Mouse (Mus musculus): ENCODE measurements around the gene Aqp7. TPM values are rescaled to one million over a fixed set of nuclear protein-coding genes. Genes with fewer than 3 reads are reported as not detected.
"Not testable (repeated sequence)": the region's sequence is repeated elsewhere in the genome, so short reads cannot be mapped to it uniquely, and the experiment has no call there.

Gene Aqp7
- polyA plus RNA-seq, 1 experiment from 2014 or later = not detected

GRCm38 (mm10) chr4:41087459-41088298, 39.7 kb upstream of the Aqp7 start:
- Histone ChIP-seq H3K9me3 (ENCODE audit: control insufficient read depth, low read length) (no peaks in the 10 kb centered on the region), H3K36me3 (replicated peaks; ENCODE audit: control insufficient read depth, insufficient read depth) (no peaks in the 10 kb centered on the region), H3K4me2 (replicated peaks) (no peak overlapping the region), H3K4me1 (replicated peaks; ENCODE audit: control insufficient read depth, insufficient read depth, low read length) (no peaks in the 10 kb centered on the region), H3K4me3 (replicated peaks; ENCODE audit: low read length) (no peak overlapping the region), H3K9ac (no peak overlapping the region), H3K27ac (no peak overlapping the region), H3K27me3 (ENCODE audit: control insufficient read depth, insufficient read depth, low read length) (no peaks in the 10 kb centered on the region)
- no peak for DNase-seq (ENCODE audit: low spot score)
- 86% methylated on average over 16 of the region's 16 CpGs for WGBS
- no peak for ATAC-seq (ENCODE audit: low FRiP score)

DNA sequence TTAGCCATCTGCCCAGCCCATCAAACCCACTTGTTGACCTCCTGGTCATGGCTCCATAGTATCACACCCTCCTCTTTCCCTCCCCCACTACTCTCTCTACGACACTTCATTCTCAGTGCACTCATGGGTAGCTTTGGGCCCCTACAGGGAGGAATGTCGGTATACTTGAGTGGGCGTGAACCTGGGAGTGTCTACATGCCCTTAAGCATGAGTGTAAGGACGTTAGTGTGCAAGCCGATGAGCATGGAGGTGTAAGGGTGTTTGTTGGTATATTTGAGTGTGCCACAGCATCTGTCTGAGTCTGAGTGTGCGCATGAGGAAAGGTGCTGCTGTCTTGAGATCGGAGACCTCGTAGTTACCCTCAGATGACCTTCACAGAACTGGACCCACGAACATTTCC, 39.0 kb upstream of the Aqp7 start:
- no peak for DNase-seq (ENCODE audit: low spot score)
- Histone ChIP-seq H3K9me3 (ENCODE audit: control insufficient read depth, low read length) (no peaks in the 10 kb centered on the region), H3K4me2 (replicated peaks) (no peak overlapping the region), H3K4me1 (replicated peaks; ENCODE audit: control insufficient read depth, insufficient read depth, low read length) (no peaks in the 10 kb centered on the region), H3K27ac (no peak overlapping the region), H3K4me3 (replicated peaks; ENCODE audit: low read length) (no peak overlapping the region), H3K27me3 (ENCODE audit: control insufficient read depth, insufficient read depth, low read length) (no peaks in the 10 kb centered on the region), H3K36me3 (replicated peaks; ENCODE audit: control insufficient read depth, insufficient read depth) (no peaks in the 10 kb centered on the region), H3K9ac (no peak overlapping the region)
- ATAC-seq (ENCODE audit: low FRiP score) = no peak
- 79% methylated on average over 9 of the region's 9 CpGs for WGBS

GRCm38 (mm10) chr4:41084819-41085218, 36.9 kb upstream of the Aqp7 start:
- no peaks in the 10 kb centered on the region for H3K9me3 ChIP-seq (ENCODE audit: control insufficient read depth, low read length)
- no peak for ATAC-seq (ENCODE audit: low FRiP score)
- WGBS = 90% methylated on average over 4 of the region's 4 CpGs

DNA sequence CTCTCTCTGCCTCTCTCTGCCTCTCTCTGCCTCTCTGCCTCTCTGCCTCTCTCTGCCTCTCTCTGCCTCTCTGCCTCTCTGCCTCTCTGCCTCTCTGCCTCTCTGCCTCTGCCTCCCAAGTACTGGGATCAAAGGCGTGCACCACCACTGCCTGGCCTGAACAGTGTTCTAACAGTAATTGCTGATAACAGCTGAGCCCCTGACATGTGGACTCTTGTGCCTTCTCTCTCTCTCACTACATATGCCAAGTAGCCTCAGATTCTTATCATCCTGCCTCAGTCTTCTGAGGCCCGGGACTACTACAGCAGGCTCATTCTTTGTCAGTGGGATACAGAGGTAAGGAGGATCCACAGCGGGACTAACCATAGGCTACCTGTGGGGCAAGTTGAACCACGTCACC, 34.9 kb upstream of the Aqp7 start:
- H3K27ac ChIP-seq; H3K4me1 ChIP-seq (replicated peaks; ENCODE audit: control insufficient read depth, insufficient read depth, low read length); H3K4me3 ChIP-seq (replicated peaks; ENCODE audit: low read length); H3K9me3 ChIP-seq (ENCODE audit: control insufficient read depth, low read length); H3K4me2 ChIP-seq (replicated peaks); DNase-seq (ENCODE audit: low spot score); H3K27me3 ChIP-seq (ENCODE audit: control insufficient read depth, insufficient read depth, low read length); H3K36me3 ChIP-seq (replicated peaks; ENCODE audit: control insufficient read depth, insufficient read depth); H3K9ac ChIP-seq; ATAC-seq (ENCODE audit: low FRiP score): not testable (repeated sequence)
- 77% methylated on average over 4 of the region's 4 CpGs for WGBS

More at GRCm38 (mm10) chr4:41084819-41085218, 36.9 kb upstream of the Aqp7 start:
- Histone ChIP-seq H3K4me3 (replicated peaks; ENCODE audit: low read length) (no peak overlapping the region), H3K36me3 (replicated peaks; ENCODE audit: control insufficient read depth, insufficient read depth) (no peaks in the 10 kb centered on the region), H3K9ac (no peak overlapping the region), H3K4me2 (replicated peaks) (no peak overlapping the region), H3K4me1 (replicated peaks; ENCODE audit: control insufficient read depth, insufficient read depth, low read length) (no peaks in the 10 kb centered on the region), H3K27ac (no peak overlapping the region), H3K27me3 (ENCODE audit: control insufficient read depth, insufficient read depth, low read length) (no peaks in the 10 kb centered on the region)
- DNase-seq (ENCODE audit: low spot score) = no peak

DNA sequence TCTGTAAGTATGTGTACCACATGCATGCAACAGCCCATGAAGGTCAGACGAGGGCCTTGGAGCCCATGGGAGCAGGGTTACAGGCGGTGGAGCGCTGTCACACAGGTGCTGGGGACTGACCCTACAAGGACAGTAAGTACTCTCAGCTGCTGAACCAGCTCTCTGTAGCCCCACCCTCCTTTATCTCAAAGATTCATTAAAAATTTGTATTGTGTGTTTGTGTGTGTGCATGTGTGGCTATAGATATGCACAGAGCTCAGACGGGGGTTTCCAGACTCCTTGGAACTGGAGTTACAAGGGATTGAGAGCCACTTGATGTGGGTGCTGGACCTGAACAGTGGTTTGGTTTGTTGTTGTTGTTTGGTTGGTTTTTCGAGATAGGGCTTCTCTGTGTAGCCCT, 33.8 kb upstream of the Aqp7 start:
- Histone ChIP-seq H3K27ac (no peak overlapping the region), H3K9me3 (ENCODE audit: control insufficient read depth, low read length) (no peaks in the 10 kb centered on the region)
- 76% methylated on average over 5 of the region's 5 CpGs for WGBS

DNA sequence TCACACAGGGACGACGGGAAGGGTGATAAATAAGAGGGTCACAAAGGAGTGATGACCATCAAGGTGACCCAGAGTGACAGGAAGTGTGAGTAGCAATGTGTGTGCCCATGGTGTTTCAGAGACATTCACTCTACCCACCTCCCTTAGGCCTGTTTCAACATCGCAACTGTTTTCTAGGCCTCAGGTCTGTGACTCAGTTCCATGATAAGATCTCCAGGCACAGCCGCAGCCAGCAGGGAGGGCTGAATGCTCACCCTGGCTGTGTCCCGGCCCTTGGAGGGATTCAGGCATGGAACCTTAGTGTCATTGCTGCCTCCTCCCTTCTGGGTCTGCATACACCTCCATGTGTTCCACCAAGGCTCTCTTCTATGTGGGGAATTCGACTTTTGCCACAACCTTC, 30.8 kb upstream of the Aqp7 start:
- DNase-seq (ENCODE audit: low spot score) = no peak
- Histone ChIP-seq H3K9me3 (ENCODE audit: control insufficient read depth, low read length) (no peaks in the 10 kb centered on the region), H3K4me1 (replicated peaks; ENCODE audit: control insufficient read depth, insufficient read depth, low read length) (no peaks in the 10 kb centered on the region), H3K36me3 (replicated peaks; ENCODE audit: control insufficient read depth, insufficient read depth) (no peaks in the 10 kb centered on the region), H3K27ac (no peak overlapping the region), H3K27me3 (ENCODE audit: control insufficient read depth, insufficient read depth, low read length) (no peaks in the 10 kb centered on the region), H3K4me3 (replicated peaks; ENCODE audit: low read length) (no peak overlapping the region), H3K9ac (no peak overlapping the region), H3K4me2 (replicated peaks) (no peak overlapping the region)
- no peak for ATAC-seq (ENCODE audit: low FRiP score)
- WGBS = 81% methylated on average over 6 of the region's 6 CpGs

More for the DNA sequence above, 33.8 kb upstream of the Aqp7 start:
- no peak overlapping the region for H3K9ac ChIP-seq
- H3K4me1 ChIP-seq (replicated peaks; ENCODE audit: control insufficient read depth, insufficient read depth, low read length) = no peaks in the 10 kb centered on the region
- ATAC-seq (ENCODE audit: low FRiP score) (no peak), DNase-seq (ENCODE audit: low spot score) (no peak)
- H3K36me3 ChIP-seq (replicated peaks; ENCODE audit: control insufficient read depth, insufficient read depth) = no peaks in the 10 kb centered on the region
- H3K4me3 ChIP-seq (replicated peaks; ENCODE audit: low read length) = no peak overlapping the region
- no peak overlapping the region for H3K4me2 ChIP-seq (replicated peaks)
- no peaks in the 10 kb centered on the region for H3K27me3 ChIP-seq (ENCODE audit: control insufficient read depth, insufficient read depth, low read length)

DNA sequence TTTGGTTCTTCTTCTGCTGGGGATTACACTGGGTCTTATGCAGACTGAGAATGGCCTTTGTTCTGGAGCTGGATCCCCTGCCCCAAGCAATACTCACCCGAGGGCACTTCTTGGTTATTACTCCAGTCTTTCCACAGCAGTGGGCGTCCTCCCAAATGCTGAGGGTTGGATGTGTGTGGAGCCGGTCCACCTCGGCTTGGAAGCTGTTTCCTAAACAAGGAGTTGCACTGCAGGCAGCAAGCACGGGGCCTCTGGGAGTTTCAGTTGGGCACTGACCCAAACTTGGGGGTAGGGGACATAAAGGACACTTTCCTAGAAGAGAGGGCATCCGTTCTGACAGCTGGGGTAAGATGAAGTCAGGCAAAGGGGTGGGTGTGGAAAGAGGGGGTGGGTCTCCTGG, 26.5 kb upstream of the Aqp7 start:
- H3K36me3 ChIP-seq (replicated peaks; ENCODE audit: control insufficient read depth, insufficient read depth) = no peaks in the 10 kb centered on the region
- H3K9me3 ChIP-seq (ENCODE audit: control insufficient read depth, low read length) = no peaks in the 10 kb centered on the region
- H3K4me1 ChIP-seq (replicated peaks; ENCODE audit: control insufficient read depth, insufficient read depth, low read length) = no peaks in the 10 kb centered on the region
- no peak for ATAC-seq (ENCODE audit: low FRiP score)
- H3K27me3 ChIP-seq (ENCODE audit: control insufficient read depth, insufficient read depth, low read length) = no peaks in the 10 kb centered on the region
- DNase-seq (ENCODE audit: low spot score) = no peak
- H3K9ac ChIP-seq = no peak overlapping the region
- WGBS = 74% methylated on average over 6 of the region's 6 CpGs
- no peak overlapping the region for H3K4me2 ChIP-seq (replicated peaks)
- H3K4me3 ChIP-seq (replicated peaks; ENCODE audit: low read length) = no peak overlapping the region
- no peak overlapping the region for H3K27ac ChIP-seq

DNA sequence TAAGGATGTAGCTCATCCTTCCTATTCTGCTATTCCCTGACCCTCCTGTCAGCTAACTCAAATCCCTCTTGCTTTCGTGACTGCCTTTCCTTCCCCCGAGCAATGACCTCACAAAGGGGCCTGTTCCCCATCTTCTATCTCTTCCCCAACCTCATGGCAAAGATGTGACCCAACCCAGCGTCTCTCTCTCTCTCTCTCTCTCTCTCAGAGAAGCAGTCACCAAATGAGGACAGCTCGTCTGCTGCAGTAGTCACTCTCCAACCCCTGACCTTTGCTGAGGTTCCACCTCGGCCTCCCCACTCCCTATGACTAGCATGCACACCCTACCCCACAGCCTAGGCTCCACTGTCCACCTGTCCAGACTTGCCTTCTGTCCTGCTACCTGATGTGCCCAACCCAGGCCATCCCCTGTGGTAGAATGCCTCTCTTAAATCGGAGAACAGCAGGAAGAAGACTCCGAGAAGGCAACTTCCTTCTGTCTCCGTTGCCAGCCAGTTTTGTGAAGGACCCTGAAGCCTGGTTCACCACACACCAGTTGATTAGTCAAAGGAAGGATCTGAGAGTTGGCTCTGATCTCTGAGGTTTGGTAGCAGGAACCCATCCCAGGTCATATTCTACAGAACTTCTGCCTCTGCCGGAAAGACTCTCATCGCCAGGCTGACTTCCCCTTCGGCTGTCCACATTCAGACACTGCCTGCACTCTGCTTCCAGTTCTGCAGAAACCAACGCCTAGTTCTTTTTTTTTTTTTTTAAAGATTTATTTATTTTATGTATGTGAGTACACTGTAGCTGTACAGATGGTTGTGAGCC, 25.3 kb upstream of the Aqp7 start:
- Histone ChIP-seq H3K27ac (no peak overlapping the region), H3K27me3 (ENCODE audit: control insufficient read depth, insufficient read depth, low read length) (no peaks in the 10 kb centered on the region), H3K9ac (no peak overlapping the region), H3K4me3 (replicated peaks; ENCODE audit: low read length) (no peak overlapping the region), H3K4me1 (replicated peaks; ENCODE audit: control insufficient read depth, insufficient read depth, low read length) (no peaks in the 10 kb centered on the region), H3K4me2 (replicated peaks) (no peak overlapping the region), H3K36me3 (replicated peaks; ENCODE audit: control insufficient read depth, insufficient read depth) (no peaks in the 10 kb centered on the region), H3K9me3 (ENCODE audit: control insufficient read depth, low read length) (no peaks in the 10 kb centered on the region)
- DNase-seq (ENCODE audit: low spot score) (no peak), ATAC-seq (ENCODE audit: low FRiP score) (no peak)
- 86% methylated on average over 12 of the region's 12 CpGs for WGBS

GRCm38 (mm10) chr4:41071500-41072429, 23.8 kb upstream of the Aqp7 start:
- Histone ChIP-seq H3K4me1 (replicated peaks; ENCODE audit: control insufficient read depth, insufficient read depth, low read length) (no peaks in the 10 kb centered on the region), H3K9ac (no peak overlapping the region), H3K4me2 (replicated peaks) (no peak overlapping the region), H3K4me3 (replicated peaks; ENCODE audit: low read length) (no peak overlapping the region), H3K27ac (no peak overlapping the region), H3K36me3 (replicated peaks; ENCODE audit: control insufficient read depth, insufficient read depth) (no peaks in the 10 kb centered on the region), H3K27me3 (ENCODE audit: control insufficient read depth, insufficient read depth, low read length) (no peaks in the 10 kb centered on the region), H3K9me3 (ENCODE audit: control insufficient read depth, low read length) (no peaks in the 10 kb centered on the region)
- WGBS = 76% methylated on average over 14 of the region's 14 CpGs
- DNase-seq (ENCODE audit: low spot score) = no peak
- ATAC-seq (ENCODE audit: low FRiP score) = no peak
